Mouse (Mus musculus) urinary bladder, postnatal 0 days (tissue): Measurements from ENCODE around the gene Vmn1r212. TPM values are rescaled to one million over a fixed set of nuclear protein-coding genes. Genes with fewer than 3 reads are reported as not detected.

Experiments
- polyA plus RNA-seq: library from polyadenylated mRNA; unstranded; fragments of >200 nt; fragmentation: Nextera tagmentation; extraction: Ambion mirVana; gene quantifications from 2 replicates; pipeline ENCODE4 v1.2.1, GENCODE M21; 2015

The Vmn1r212 gene
- not detected in 2 replicates for polyA plus RNA-seq

GRCm38 (mm10) chr13:22884105-22884504 lies at the start of gene Vmn1r212:
Vmn1r212 (minus strand) TSS chr13:22884205.

GRCm38 (mm10) chr13:22857461-22857860 lies 26.5 kb downstream of the Vmn1r212 start, which contains the start of gene Vmn1r211:
Vmn1r211 (minus strand) TSS chr13:22857561.

Other genes starting within 250 kb of the Vmn1r212 start
- not detected in 2 replicates for gene Vmn1r207-ps, start 154.6 kb downstream of the Vmn1r212 start, polyA plus RNA-seq
- gene Vmn1r208, start 106.8 kb downstream of the Vmn1r212 start, polyA plus RNA-seq, result not detected in 2 replicates
- gene Vmn1r209, start 74.5 kb downstream of the Vmn1r212 start, polyA plus RNA-seq, result not detected in 2 replicates
- not detected in 2 replicates for gene Vmn1r210, start 52.9 kb downstream of the Vmn1r212 start, polyA plus RNA-seq
- gene Vmn1r211, start 26.6 kb downstream of the Vmn1r212 start, polyA plus RNA-seq, result not detected in 2 replicates
- not detected in 2 replicates for gene Vmn1r213, start 123.5 kb upstream of the Vmn1r212 start, polyA plus RNA-seq
- gene Vmn1r214, start 146.2 kb upstream of the Vmn1r212 start, polyA plus RNA-seq, result not detected in 2 replicates
- gene Vmn1r215, start 183.8 kb upstream of the Vmn1r212 start, polyA plus RNA-seq, result not detected in 2 replicates
- not detected in 2 replicates for gene Vmn1r217, start 234.0 kb upstream of the Vmn1r212 start, polyA plus RNA-seq
- not detected in 2 replicates for gene Vmn1r218, start 248.9 kb upstream of the Vmn1r212 start, polyA plus RNA-seq